Mouse (Mus musculus): ENCODE data around the gene Dync1i1. TPM values are rescaled to one million over a fixed set of nuclear protein-coding genes. Genes with fewer than 3 reads are reported as not detected.

The Dync1i1 gene
- polyA plus RNA-seq, 1 experiment from 2014 or later, result 0.79 TPM

DNA sequence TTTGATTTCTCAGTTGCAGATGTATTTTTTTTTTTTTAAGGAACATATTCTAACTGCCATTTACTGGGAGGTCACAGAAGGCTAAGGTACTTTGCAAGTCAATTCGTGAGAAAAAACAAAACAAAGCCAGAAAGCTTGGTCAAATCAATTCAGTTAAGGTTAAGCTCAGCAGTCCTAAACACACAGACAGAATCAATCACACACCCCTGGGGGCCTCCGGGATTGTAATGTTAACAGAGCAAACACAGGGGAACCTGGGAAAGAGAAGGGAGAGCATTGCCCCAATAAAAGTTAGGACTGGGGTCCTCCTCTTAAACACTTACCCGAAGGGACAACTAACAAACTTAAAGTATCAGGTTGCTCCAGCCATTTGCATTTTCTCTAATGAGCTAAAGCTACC lies 344.6 kb downstream of the Dync1i1 start:
- Histone ChIP-seq H3K27me3 (ENCODE audit: control insufficient read depth, insufficient read depth, low read length) (no peaks in the 10 kb centered on the region), H3K9ac (ENCODE audit: low read length) (no peak overlapping the region), H3K4me1 (ENCODE audit: control insufficient read depth, insufficient read depth, low read length) (no peaks in the 10 kb centered on the region), H3K4me3 (replicated peaks; ENCODE audit: low read length) (no peak overlapping the region), H3K4me2 (ENCODE audit: low read depth, low read length) (no peak overlapping the region), H3K9me3 (replicated peaks; ENCODE audit: control insufficient read depth, low read length) (no peaks in the 10 kb centered on the region), H3K36me3 (ENCODE audit: control insufficient read depth, insufficient read depth, low read length) (no peaks in the 10 kb centered on the region), H3K27ac (ENCODE audit: low read length) (no peak overlapping the region)
- no peak for ATAC-seq (ENCODE audit: insufficient read depth, low FRiP score)
- WGBS, result 9% methylated on average over 3 of the region's 3 CpGs

DNA sequence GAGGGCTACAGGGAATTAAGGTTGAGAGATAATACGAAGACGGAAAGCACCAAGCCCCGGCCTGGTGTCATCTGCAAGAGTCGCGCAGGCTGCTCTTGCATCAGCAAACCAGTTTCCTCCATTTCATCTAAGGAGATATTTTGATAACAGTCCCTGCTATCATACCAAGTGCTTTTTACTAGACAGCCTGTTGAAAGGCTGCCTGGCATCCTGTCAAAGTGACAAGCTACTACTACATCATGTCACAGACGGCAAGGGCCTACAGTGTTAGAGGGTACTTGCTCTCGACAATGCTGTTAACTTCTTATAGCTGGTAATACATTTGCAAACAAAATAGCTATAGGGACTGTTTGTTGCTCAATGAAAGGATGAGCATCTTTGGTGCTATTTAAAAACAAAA lies 345.6 kb downstream of the Dync1i1 start:
- 81% methylated on average over 7 of the region's 7 CpGs for WGBS
- Histone ChIP-seq H3K4me2 (ENCODE audit: low read depth, low read length) (no peak overlapping the region), H3K4me1 (ENCODE audit: control insufficient read depth, insufficient read depth, low read length) (no peaks in the 10 kb centered on the region)

DNA sequence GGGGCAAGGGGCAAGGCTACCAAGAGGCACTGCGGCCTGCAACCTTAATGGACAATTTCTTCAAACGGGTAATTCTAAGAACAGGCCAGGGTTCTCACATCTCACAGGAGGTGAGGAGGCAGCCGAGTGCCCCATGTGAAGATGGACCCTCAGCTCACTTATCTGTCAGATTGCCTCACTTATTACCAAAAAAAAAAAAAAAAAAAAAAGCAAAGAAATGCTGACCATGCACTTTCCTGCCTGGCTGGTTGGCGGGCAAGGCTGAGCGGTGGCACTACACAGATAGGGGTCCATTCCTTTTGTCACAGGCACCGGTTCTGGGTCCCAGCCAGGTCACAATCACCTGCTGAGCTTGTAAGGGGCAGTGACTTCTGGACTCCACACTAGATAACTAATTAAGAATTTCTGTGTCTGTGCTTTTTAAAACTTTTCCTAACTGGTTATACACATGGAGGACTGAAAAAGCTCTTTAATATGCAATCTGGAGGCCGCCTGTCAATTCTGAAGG lies 350.6 kb downstream of the Dync1i1 start:
- no peak for ATAC-seq (ENCODE audit: insufficient read depth, low FRiP score)
- Histone ChIP-seq H3K9ac (ENCODE audit: low read length) (no peak overlapping the region), H3K4me2 (ENCODE audit: low read depth, low read length) (no peak overlapping the region), H3K4me1 (ENCODE audit: control insufficient read depth, insufficient read depth, low read length) (no peaks in the 10 kb centered on the region), H3K4me3 (replicated peaks; ENCODE audit: low read length) (no peak overlapping the region), H3K27me3 (ENCODE audit: control insufficient read depth, insufficient read depth, low read length) (no peaks in the 10 kb centered on the region), H3K36me3 (ENCODE audit: control insufficient read depth, insufficient read depth, low read length) (no peaks in the 10 kb centered on the region), H3K9me3 (replicated peaks; ENCODE audit: control insufficient read depth, low read length) (no peaks in the 10 kb centered on the region), H3K27ac (ENCODE audit: low read length) (no peak overlapping the region)
- 91% methylated on average over 7 of the region's 7 CpGs for WGBS

More for the DNA sequence above, 345.6 kb downstream of the Dync1i1 start:
- no peak overlapping the region for H3K27ac ChIP-seq (ENCODE audit: low read length)
- no peaks in the 10 kb centered on the region for H3K36me3 ChIP-seq (ENCODE audit: control insufficient read depth, insufficient read depth, low read length)
- H3K9me3 ChIP-seq (replicated peaks; ENCODE audit: control insufficient read depth, low read length), result no peaks in the 10 kb centered on the region
- no peak for ATAC-seq (ENCODE audit: insufficient read depth, low FRiP score)
- no peak overlapping the region for H3K9ac ChIP-seq (ENCODE audit: low read length)
- H3K27me3 ChIP-seq (ENCODE audit: control insufficient read depth, insufficient read depth, low read length), result no peaks in the 10 kb centered on the region
- H3K4me3 ChIP-seq (replicated peaks; ENCODE audit: low read length), result no peak overlapping the region

DNA sequence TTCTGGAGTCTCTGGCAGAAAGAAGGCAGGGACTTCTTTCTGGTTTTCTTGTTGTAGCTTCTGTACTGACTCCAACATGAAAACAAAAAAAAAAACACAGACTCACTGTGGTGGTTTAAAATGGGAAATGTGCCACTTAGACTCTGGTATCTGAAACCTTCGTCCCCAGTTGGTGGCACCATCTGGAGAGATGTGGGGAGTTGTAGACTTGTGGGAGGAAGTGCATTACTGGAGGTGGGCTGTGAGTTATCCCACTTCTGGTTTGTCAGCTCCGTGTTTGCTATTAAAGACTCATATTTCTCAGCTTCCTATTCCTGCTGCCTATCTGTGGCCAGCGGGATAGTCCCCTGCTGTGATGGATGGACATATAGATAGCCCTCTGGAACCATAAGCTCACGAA lies 351.8 kb downstream of the Dync1i1 start:
- ATAC-seq (ENCODE audit: insufficient read depth, low FRiP score), result no peak
- H3K9ac ChIP-seq (ENCODE audit: low read length), result no peak overlapping the region
- no peak overlapping the region for H3K4me3 ChIP-seq (replicated peaks; ENCODE audit: low read length)
- H3K4me1 ChIP-seq (ENCODE audit: control insufficient read depth, insufficient read depth, low read length), result no peaks in the 10 kb centered on the region
- no peaks in the 10 kb centered on the region for H3K36me3 ChIP-seq (ENCODE audit: control insufficient read depth, insufficient read depth, low read length)
- no peak overlapping the region for H3K4me2 ChIP-seq (ENCODE audit: low read depth, low read length)
- no peaks in the 10 kb centered on the region for H3K27me3 ChIP-seq (ENCODE audit: control insufficient read depth, insufficient read depth, low read length)
- 61% methylated on average over 4 of the region's 4 CpGs for WGBS
- no peaks in the 10 kb centered on the region for H3K9me3 ChIP-seq (replicated peaks; ENCODE audit: control insufficient read depth, low read length)
- H3K27ac ChIP-seq (ENCODE audit: low read length), result no peak overlapping the region

Other genes starting within 250 kb of the Dync1i1 start
- gene Pdk4, start 229.3 kb upstream of the Dync1i1 start, polyA plus RNA-seq (2015; fragmentation: Nextera tagmentation; extraction: Ambion mirVana), result 5.2 and 6.4 TPM in 2 replicates